Mouse (Mus musculus): ENCODE measurements around the gene Gtsf1.

The Gtsf1 gene

DNA sequence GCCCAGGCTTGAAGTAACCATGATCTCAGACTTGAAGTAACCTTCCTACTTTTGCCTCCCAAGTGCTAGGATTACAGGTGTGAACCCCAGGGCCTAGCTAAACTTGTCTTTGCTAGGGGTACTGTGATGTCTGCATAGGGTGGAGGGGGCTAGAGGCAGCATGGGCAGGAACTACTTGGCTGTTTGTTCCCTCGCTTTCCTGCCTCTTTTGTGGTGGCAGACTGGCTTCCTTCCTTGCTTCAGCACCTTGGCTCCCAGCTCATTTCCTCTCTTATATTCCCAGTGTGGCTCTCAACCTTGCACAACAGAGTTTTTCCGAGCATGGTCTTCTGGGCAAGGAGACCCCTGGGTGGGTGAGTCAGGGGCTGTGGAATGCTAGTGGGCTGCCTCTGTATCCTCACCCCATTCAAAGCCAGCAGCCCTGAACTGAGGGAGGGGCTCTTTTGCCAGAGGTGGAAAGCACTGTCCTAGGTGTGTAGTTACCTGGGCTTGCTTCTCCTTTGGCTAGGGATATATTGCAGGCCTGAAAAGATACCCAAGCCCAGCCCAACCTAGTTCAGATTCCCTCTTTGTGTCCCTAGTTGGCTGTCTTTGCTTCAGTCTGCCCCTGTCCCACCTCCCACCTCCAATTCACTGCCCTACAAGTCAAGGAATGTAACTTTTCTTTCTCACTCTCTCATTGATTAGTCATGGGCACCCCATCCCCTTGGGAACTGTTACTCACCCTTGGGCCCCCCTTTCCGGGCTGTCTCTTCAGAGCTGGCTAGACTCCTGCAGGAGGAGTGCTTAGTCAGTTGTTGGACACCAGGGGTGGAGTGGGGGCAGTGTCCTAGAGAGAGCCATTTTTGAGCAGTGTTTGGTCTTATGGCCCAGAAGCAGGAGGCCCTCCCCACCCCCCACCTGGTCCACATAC is 52.3 kb downstream of the Gtsf1 start:
- no peak for DNase-seq (ENCODE audit: low read depth, low spot score)

DNA sequence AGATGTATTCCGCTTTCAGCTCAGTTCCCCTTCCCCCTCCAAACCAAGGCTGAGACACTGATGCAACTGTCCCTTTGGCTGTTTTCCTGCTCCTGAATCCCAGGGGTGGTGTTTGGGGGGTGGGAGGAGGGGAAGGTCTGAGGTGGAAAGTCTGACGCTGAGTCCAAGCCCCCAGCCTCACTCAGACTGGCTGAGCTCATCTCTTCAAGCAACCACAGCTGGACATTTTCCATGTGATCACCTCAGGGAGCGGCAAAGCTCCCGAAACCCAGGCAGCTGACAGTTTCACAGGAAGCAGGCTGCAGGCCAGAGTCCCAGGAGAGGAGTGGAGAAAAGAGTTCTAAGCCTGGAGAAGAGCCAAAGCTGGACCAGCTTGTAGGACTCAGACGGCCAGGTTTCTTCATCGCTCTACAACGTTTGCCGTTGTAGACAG is 53.4 kb downstream of the Gtsf1 start:
- no peak for DNase-seq (ENCODE audit: low read depth, low spot score)

DNA sequence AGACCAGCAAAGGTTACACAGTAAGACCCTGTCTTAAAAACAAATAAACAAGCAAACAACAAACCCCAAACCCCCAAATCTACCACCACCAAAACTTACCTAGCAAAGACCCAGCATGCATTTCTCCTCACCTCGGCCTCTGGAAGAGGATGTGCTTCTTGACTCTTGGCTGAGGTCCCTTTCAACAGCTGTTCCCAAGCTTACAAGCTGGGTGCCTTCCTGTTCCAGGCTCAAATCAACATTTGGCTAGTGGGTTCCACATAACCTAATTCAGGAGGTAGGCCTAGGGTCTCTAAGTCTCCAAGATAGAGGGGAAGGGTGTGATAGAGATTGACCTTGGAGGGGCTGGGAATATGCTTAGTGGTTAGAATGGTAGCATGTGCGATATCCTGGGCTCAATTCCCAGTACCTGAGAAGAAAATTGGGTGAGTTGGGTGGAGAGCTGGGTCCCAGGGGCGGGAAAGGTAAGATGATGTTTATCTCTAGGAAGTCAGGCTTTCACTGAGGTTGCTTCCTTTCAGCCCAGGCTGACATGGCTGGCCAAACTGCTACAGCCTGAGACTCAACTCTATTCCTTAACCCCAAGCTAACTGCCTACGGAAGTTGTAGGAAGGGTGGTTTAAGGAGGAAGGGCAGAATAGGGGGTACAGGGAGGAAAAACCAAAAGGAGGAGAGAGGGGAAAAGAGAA is 55.0 kb downstream of the Gtsf1 start:
- DNase-seq (ENCODE audit: low read depth, low spot score) = no peak

GRCm38 (mm10) chr15:103372461-103372860 is 57.8 kb downstream of the Gtsf1 start:
- no peak for DNase-seq (ENCODE audit: low read depth, low spot score)

DNA sequence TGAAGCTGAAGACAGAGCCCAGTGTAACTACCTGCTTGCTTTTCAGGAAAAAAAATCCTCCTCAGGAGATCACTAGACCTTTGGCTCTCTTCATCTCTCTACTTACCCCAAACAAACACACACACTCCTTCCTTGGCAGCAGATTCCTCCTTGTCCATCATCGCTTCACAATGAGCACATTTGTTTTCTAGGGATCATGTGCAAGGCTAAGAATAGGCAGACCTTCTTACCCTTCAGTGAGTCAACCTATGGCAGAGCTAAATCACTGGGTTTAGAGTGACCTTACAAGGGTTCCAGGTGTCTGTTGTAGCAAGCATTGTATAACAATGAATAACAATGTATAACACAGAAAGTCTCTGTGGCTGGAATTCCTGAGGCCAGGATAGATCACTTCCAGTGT is 58.5 kb downstream of the Gtsf1 start:
- no peak for DNase-seq (ENCODE audit: low read depth, low spot score)

DNA sequence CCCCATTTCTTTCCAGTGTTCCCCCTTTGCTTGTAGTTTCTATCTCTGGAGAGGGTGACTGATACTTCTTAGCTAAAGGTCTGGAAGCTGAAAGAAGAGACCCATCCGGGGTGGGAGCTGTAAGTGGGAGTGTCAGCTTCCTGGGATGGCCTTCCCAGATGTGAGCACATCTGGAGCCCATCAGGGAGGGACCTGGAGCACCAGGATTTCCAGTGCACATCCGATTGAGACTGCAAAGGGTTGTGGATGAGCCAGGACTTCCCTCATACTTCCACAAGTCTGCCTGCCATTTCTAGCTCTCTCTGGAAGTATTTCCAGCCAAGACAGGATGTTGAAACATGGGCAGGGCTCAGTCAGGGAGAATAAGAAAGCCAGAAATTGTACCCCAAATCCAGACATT is 59.1 kb downstream of the Gtsf1 start:
- no peak for DNase-seq (ENCODE audit: low read depth, low spot score)

DNA sequence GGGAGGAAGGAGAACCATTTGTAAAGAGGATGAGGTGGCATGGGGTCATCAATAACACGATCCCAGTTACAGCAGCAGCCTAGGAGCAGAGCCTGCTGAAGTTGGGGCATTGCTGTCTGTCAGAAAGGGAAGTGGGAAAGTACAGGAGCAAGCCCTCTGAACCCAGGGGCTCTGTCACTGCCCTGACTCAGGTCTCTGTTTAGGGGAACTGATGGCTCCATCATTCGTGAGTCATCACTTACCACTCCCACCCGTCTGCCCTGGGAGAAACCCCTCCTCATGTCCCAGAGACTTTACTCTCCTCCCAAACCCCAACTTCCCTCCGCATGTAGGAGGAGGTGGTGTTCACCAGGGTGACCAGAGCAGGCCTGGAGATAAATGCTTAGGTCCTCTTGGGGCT is 59.8 kb downstream of the Gtsf1 start:
- DNase-seq (ENCODE audit: low read depth, low spot score) = no peak

GRCm38 (mm10) chr15:103369123-103369522 is 61.1 kb downstream of the Gtsf1 start:
- no peak for DNase-seq (ENCODE audit: low read depth, low spot score)

DNA sequence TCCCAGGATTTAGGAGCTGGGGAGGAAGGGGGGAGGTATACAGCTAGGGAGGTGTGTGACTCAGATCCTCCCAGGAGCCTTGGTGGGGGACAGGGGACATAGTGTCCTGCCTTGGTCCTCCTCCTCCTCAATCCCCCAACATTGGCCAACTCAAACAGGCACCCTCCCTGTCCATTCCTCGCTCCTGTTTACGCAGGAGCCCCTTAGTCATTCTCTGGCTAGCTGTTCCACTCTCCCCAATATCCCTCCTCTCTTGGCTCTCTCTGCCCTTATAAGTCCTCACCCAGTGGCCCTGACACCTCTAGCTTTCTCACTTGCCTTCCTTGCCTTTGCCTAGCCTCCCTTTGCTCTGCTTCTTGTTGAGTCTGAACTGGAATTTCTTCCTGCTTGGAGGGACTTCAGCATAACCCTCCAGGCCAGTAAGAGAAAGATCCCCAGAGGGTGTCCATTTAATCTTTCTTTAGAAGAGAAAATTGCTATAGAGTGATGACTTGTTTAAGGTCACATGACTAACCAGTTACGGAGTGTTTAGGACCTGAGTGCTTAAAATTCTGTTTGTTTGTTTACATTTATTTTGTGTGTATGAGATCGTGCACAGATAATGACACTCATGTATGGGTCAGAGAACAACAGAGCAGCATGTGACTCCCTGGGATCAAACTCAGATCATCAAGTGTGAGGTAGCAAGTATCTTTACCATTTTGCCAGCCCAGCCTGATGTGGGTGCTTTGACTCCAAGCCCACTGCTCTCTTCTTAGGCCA is 61.9 kb downstream of the Gtsf1 start:
- DNase-seq (ENCODE audit: low read depth, low spot score) = no peak

- no peak for DNase-seq (ENCODE audit: low read depth, low spot score)
Measured at GRCm38 (mm10) chr15:103366376-103367149, 63.7 kb downstream of the Gtsf1 start, which contains the start of gene Itga5. Itga5 (minus strand) TSS chr15:103366763.

- DNase-seq (ENCODE audit: low read depth, low spot score) = no peak
Measured at GRCm38 (mm10) chr15:103365471-103366375, 64.5 kb downstream of the Gtsf1 start.

GRCm38 (mm10) chr15:103364761-103365160 is 65.5 kb downstream of the Gtsf1 start:
- DNase-seq (ENCODE audit: low read depth, low spot score) = no peak

DNA sequence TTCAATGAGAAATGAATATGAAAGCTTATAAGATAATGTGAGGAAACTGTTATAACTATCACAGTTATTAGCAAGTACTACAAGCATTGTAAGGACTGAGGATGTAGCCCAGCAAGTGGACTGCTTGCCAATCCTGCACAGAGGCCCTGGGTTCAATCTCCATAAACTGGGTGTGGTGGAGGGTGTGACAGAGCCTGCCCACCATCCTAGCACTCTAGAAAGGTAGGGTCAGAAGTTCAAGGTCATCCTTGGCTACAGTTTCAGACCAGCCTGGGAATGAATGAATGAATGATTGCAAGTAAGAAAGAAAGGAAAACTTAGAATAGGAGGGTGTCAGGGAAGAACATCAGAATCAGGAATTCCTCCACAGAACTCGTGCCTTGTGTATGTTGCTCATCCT is 66.5 kb downstream of the Gtsf1 start:
- no peak for DNase-seq (ENCODE audit: low read depth, low spot score)

GRCm38 (mm10) chr15:103362950-103363349 is 67.3 kb downstream of the Gtsf1 start:
- DNase-seq (ENCODE audit: low read depth, low spot score) = no peak

DNA sequence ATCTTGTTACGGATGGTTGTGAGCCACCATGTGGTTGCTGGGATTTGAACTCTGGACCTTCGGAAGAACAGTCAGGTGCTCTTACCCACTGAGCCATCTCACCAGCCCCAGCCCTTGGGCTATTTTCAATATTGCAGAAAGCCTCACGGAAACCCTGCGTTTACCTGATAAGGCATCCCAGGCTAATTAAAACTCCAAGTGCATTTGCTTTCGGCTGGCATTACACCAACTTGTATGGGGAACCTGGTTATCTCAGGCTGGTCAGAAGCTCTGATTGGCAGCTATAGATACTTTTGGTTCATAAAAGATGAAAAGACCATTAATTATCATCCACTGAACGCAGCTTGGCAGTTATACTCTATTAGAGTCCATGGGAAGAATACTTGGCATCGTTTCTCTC is 67.9 kb downstream of the Gtsf1 start:
- DNase-seq (ENCODE audit: low read depth, low spot score) = no peak

- no peak for DNase-seq (ENCODE audit: low read depth, low spot score)
Measured at GRCm38 (mm10) chr15:103361269-103361668, 69.0 kb downstream of the Gtsf1 start.

DNA sequence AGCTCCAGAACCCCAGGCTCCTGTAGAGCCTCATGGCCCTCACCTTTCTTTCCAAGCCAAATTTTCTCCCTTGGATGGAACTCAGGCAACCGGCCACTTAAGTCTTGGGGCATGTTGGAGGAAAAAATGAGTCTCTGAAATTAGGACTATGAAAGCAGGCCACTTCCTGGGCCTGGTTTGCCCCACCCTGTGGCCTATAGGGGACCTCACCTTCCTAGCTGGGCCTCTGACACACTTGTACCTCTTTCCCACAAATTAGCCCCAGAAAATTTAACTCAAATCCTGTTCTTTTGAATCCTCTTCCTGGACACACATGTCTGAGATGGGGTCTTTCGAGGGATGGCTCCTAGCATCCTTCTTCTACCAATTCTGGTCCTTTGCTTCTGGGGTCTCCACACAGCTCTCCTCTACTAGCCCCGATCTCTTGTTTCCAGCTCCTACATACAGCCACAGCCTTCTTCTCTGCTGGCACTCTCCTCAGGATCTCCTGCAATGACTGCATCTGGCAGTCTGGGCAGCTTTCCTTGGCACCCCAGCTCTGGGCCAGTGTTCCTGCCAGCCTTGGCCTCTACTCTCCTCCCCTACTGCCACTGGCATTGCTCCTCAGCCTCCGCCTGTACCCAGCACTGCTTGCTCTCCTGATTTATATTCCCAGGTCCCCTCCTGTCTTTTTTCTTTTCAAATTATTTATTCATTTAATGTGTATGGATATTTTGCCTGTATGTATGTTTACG is 70.2 kb downstream of the Gtsf1 start:
- no peak for DNase-seq (ENCODE audit: low read depth, low spot score)

DNA sequence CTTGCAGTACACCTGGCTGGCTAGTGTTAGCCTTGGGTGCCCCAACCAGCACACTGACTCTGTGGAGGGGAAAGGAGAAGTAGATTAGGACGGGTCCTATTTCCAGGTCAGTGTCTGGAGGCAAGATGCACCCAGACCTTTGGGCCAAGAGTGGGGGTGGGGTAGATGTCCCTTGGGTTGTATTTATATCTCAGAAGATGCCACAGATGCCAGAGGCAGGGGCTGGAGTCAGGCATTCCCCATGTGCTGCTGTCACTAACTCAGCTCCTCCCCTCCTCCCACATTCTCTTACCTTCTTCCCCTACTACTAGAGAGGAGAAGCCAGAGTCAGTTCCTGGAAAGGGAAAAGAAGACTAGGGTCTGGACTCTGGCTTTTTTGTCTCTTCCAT is 71.2 kb downstream of the Gtsf1 start:
- DNase-seq (ENCODE audit: low read depth, low spot score) = no peak

- no peak for DNase-seq (ENCODE audit: low read depth, low spot score)
Measured at GRCm38 (mm10) chr15:103358278-103359121, 71.8 kb downstream of the Gtsf1 start.

All from brain, embryonic 18.5 days (tissue).